Mouse (Mus musculus): ENCODE measurements around the gene Ftsj3. TPM values are rescaled to one million over a fixed set of nuclear protein-coding genes. Genes with fewer than 3 reads are reported as not detected.

Gene Ftsj3
- total and polyA plus RNA-seq, 3 experiments: 205 to 308 TPM; not detected in 1

GRCm38 (mm10) chr11:106272644-106273310 lies 16.9 kb upstream of the Ftsj3 start, which contains the start of gene Smarcd2:
TSS of gene Smarcd2 (minus strand) at chr11:106272972.
- H3K36me3 ChIP-seq (ENCODE audit: control insufficient read depth in 1 of 2, insufficient read depth in 2 of 2, low read length in 2 of 2): peaks cover 0 to 19% of the 10 kb centered on the region in 2 experiments; a peak in 2 of 4 replicates
- H3K4me3 ChIP-seq (ENCODE audit: control insufficient read depth in 1 of 2, insufficient read depth in 1 of 2, low read depth in 2 of 2, low read length in 2 of 2): peak within 1 kb of the TSS; percentile 89 to 93
- no peaks in the 10 kb centered on the region for H3K9me3 ChIP-seq (replicated peaks; ENCODE audit: insufficient read depth, low read length)
- H3K9ac ChIP-seq (ENCODE audit: control insufficient read depth, low read depth, low read length, poor library complexity, severe bottlenecking): peak within 1 kb of the TSS; percentile 98
- no peaks in the 10 kb centered on the region for H3K27me3 ChIP-seq (ENCODE audit: control insufficient read depth in 1 of 2, insufficient read depth in 2 of 2, low read length in 2 of 2)
- H3K27ac ChIP-seq (ENCODE audit: control insufficient read depth, low read depth, low read length): peak within 1 kb of the TSS; percentile 78
- H3K4me1 ChIP-seq (ENCODE audit: control insufficient read depth in 1 of 2, insufficient read depth in 2 of 2, low read length in 2 of 2): peaks cover 0 to 41% of the 10 kb centered on the region in 2 experiments; a peak in 3 of 4 replicates
- H3K79me2 ChIP-seq (ENCODE audit: control insufficient read depth, insufficient read depth, low read length, poor library complexity): peaks cover 43% of the 10 kb centered on the region
- DNase-seq (ENCODE audit: low read depth, low spot score): peak; percentile 100
- TF ChIP-seq ZC3H11A (IDR thresholded peaks at IDR 0.05; ENCODE audit: low read depth, low read length): no peak
- no peak for TF ChIP-seq ZKSCAN1 (IDR thresholded peaks at IDR 0.05; ENCODE audit: low read depth, low read length)
- peak; percentile 40 for TF ChIP-seq ETS1 (IDR thresholded peaks at IDR 0.05; ENCODE audit: low read depth, low read length)
- peak; percentile 80 for TF ChIP-seq MXI1 (IDR thresholded peaks at IDR 0.05; ENCODE audit: low read depth, low read length)
- peak; percentile 76 for TF ChIP-seq NELFE (IDR thresholded peaks at IDR 0.05; ENCODE audit: low read depth, low read length)
- no peak for TF ChIP-seq E2F4 (IDR thresholded peaks at IDR 0.05; ENCODE audit: borderline replicate concordance, low read depth, low read length)
- peak; percentile 23; the same call in 1 of the 2 replicates for TF ChIP-seq ZMIZ1 (IDR thresholded peaks at IDR 0.05; ENCODE audit: low read depth, low read length)
- TF ChIP-seq SMC3 (IDR thresholded peaks at IDR 0.05; ENCODE audit: low read depth, low read length): no peak
- TF ChIP-seq KAT2A (conservative IDR thresholded peaks at IDR 0.05; ENCODE audit: low read depth, low read length): peak; percentile 74; the same call in 1 of the 2 replicates
- peak; percentile 94 for TF ChIP-seq ELF1 (IDR thresholded peaks at IDR 0.05; ENCODE audit: low read depth, low read length)
- no peak for TF ChIP-seq MAFK (IDR thresholded peaks at IDR 0.05; ENCODE audit: borderline replicate concordance, low read depth, low read length)
- no peak for TF ChIP-seq GABPA (IDR thresholded peaks at IDR 0.05; ENCODE audit: low read depth, low read length)
- no peak for TF ChIP-seq CHD1 (IDR thresholded peaks at IDR 0.05; ENCODE audit: low read depth, low read length)
- peak; percentile 93 for TF ChIP-seq MAX (IDR thresholded peaks at IDR 0.05; ENCODE audit: low read length)
- TF ChIP-seq BHLHE40 (IDR thresholded peaks at IDR 0.05; ENCODE audit: borderline replicate concordance, low read depth, low read length): peak; percentile 53; the same call in 1 of the 2 replicates
- TF ChIP-seq JUND (IDR thresholded peaks at IDR 0.05; ENCODE audit: low read depth, low read length): no peak
- peak; percentile 90 for TF ChIP-seq SIN3A (IDR thresholded peaks at IDR 0.05; ENCODE audit: low read length)
- peak; percentile 90 for TF ChIP-seq HCFC1 (IDR thresholded peaks at IDR 0.05; ENCODE audit: low read depth, low read length)
- TF ChIP-seq POLR2AphosphoS5 (IDR thresholded peaks at IDR 0.05; ENCODE audit: borderline replicate concordance, low read depth, low read length): no peak
- 0 out of 2 replicates have a peak, but pooled peaks have one; percentile 16 for TF ChIP-seq GATA1 (IDR thresholded peaks at IDR 0.05; ENCODE audit: low read depth, low read length)
- TF ChIP-seq MYC (IDR thresholded peaks at IDR 0.05; ENCODE audit: low read depth, low read length): no peak
- no peak for TF ChIP-seq USF2 (IDR thresholded peaks at IDR 0.05; ENCODE audit: borderline replicate concordance in 1 of 2, insufficient read depth in 1 of 2, low read depth in 1 of 2, low read length in 2 of 2)
- peak; percentile 34 to 85 for TF ChIP-seq POLR2A (IDR thresholded peaks at IDR 0.05; ENCODE audit: control insufficient read depth in 1 of 2, insufficient read depth in 1 of 2, low read depth in 1 of 2, low read length in 2 of 2, poor library complexity in 1 of 2)
- no peak for TF ChIP-seq USF1 (IDR thresholded peaks at IDR 0.05; ENCODE audit: low read depth, low read length)
- TF ChIP-seq EP300 (IDR thresholded peaks at IDR 0.05; ENCODE audit: low read depth in 1 of 2, low read length in 2 of 2): peak in 1 of 2 experiments; percentile 51; a peak in 2 of 4 replicates
- no peak for TF ChIP-seq RCOR1 (IDR thresholded peaks at IDR 0.05; ENCODE audit: low read depth, low read length)
- peak; percentile 68; the same call in 1 of the 2 replicates for TF ChIP-seq TCF12 (IDR thresholded peaks at IDR 0.05; ENCODE audit: low read depth, low read length)
- peak; percentile 90; the same call in 1 of the 2 replicates for TF ChIP-seq MAZ (IDR thresholded peaks at IDR 0.05; ENCODE audit: low read depth, low read length)
- TF ChIP-seq RAD21 (IDR thresholded peaks at IDR 0.05; ENCODE audit: low read depth, low read length): no peak
- 0 out of 2 replicates have a peak, but pooled peaks have one; percentile 42 for TF ChIP-seq NRF1 (IDR thresholded peaks at IDR 0.05; ENCODE audit: insufficient read depth, low read depth, low read length, poor library complexity, severe bottlenecking)
- TF ChIP-seq TAL1 (IDR thresholded peaks at IDR 0.05; ENCODE audit: low read length): no peak
- no peak for TF ChIP-seq POLR2AphosphoS2 (IDR thresholded peaks at IDR 0.05; ENCODE audit: low read length)
- peak; percentile 84 for TF ChIP-seq TBP (IDR thresholded peaks at IDR 0.05; ENCODE audit: low read depth, low read length)
- TF ChIP-seq UBTF (IDR thresholded peaks at IDR 0.05; ENCODE audit: borderline replicate concordance, insufficient read depth, low read depth, low read length): peak; percentile 81; the same call in 1 of the 2 replicates
- TF ChIP-seq ZNF384 (IDR thresholded peaks at IDR 0.05; ENCODE audit: low read depth, low read length): no peak
- peak; percentile 68; the same call in 1 of the 2 replicates for TF ChIP-seq MYB (IDR thresholded peaks at IDR 0.05; ENCODE audit: low read depth, low read length)

Measured in MEL (cell line).